In the genomic region with DNA sequence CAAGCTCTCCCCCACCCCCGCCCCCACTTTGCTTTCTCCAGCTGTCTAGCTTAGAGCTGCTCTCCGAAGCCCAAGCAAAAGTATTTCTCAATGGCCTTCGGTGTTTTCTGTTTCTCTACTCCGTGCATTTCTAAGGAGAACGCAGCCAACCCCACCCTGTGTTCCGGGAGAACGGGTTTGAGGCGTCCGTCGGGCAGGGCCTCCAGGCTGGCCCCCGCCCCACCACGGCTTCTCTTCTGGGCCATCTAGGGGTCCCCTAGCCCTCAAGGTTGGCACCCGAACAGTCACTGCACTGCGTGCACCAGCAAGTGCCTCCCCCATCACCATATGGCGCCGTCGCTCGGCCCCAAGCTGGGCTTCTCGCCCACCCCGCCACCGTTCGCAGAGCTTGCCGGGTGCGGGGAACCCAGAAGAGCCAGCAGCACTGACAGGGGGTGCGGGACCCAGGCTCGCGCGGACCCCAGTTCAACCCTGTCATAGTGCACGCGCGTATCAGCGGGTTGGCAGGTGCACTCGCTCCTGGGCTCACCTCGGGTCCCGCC, we compare ENCODE assay signal across 8 mouse cellular contexts. TPM values are rescaled to one million over a fixed set of nuclear protein-coding genes. Genes with fewer than 3 reads are reported as not detected.
DNase-seq lines count a peak whose midpoint lies in the region; ATAC-seq and TF ChIP-seq lines count a peak whose summit lies in the region.

No protein-coding gene starts in this region.

- peak; percentile 15 for ATAC-seq in activated CD4-positive, CD25-positive, alpha-beta regulatory T cell, adult 4 months
- peak; percentile 3 for ATAC-seq in granulocyte monocyte progenitor cell, adult 5-6 weeks (replicated peaks; ENCODE audit: poor library complexity, severe bottlenecking)

- H3K4me3 ChIP-seq in olfactory bulb, adult 2 months (ENCODE audit: insufficient read depth, low read depth, low read length), result peak overlapping the region; percentile 59

- no peak overlapping the region for H3K27ac ChIP-seq in olfactory bulb, adult 2 months (ENCODE audit: insufficient read depth, low read depth, low read length)

- TF ChIP-seq CTCF in olfactory bulb, adult 2 months (IDR thresholded peaks at IDR 0.05; ENCODE audit: insufficient read depth, low read depth, low read length), result no peak

- H3K4me1 ChIP-seq in olfactory bulb, adult 2 months (ENCODE audit: control insufficient read depth, insufficient read depth, low read length), result peaks cover 11% of the 10 kb centered on the region

- WGBS in olfactory bulb, adult 2 months, result 2% methylated on average over 35 of the region's 35 CpGs

- no peak for TF ChIP-seq POLR2A in olfactory bulb, adult 2 months (IDR thresholded peaks at IDR 0.05; ENCODE audit: insufficient read depth, low read depth, low read length)

- peak; percentile 80 for DNase-seq in cerebellum, postnatal 14 days
- no peak for DNase-seq in cerebellum, adult 9-10 months
- DNase-seq in layer of hippocampus, adult 9-11 months, result peak; percentile 84
- peak; percentile 55 to 56 for DNase-seq in lung, adult 18-20 months
- DNase-seq in retina, embryonic 14.5 days (ENCODE audit: low spot score), result no peak

RNA-seq across cellular contexts. Expression of a gene that starts 0.4 kb away (rescaled TPM):
- 1 to 10 TPM; 5.8 to 7.1 TPM for polyA plus RNA-seq in activated CD4-positive, CD25-positive, alpha-beta regulatory T cell, adult 4 months (2017; shearing (Covaris generic))
- total RNA-seq in granulocyte monocyte progenitor cell, adult 5-6 weeks (2014; fragmentation: Nextera tagmentation), result 22.5 and 33.1 TPM in 2 replicates
- total RNA-seq in granulocyte monocyte progenitor cell, adult 5-6 weeks (2017), result 44.0 and 51.7 TPM in 2 replicates
- polyA plus RNA-seq in olfactory bulb, adult 2 months (2012; ENCODE audit: insufficient read depth, insufficient read length, low replicate concordance, missing spikeins), result not detected in 2 replicates

RNA-seq across cellular contexts. Expression of a gene that starts 9.7 kb away (rescaled TPM):
- not detected for polyA plus RNA-seq in activated CD4-positive, CD25-positive, alpha-beta regulatory T cell, adult 4 months (2017; shearing (Covaris generic))
- total RNA-seq in granulocyte monocyte progenitor cell, adult 5-6 weeks (2014; fragmentation: Nextera tagmentation), result not detected in 2 replicates
- total RNA-seq in granulocyte monocyte progenitor cell, adult 5-6 weeks (2017), result 0.69 TPM in 1 of 2 replicates, not detected in the other
- not detected in 2 replicates for polyA plus RNA-seq in olfactory bulb, adult 2 months (2012; ENCODE audit: insufficient read depth, insufficient read length, low replicate concordance, missing spikeins)

RNA-seq across cellular contexts. Expression of a gene that starts 9.8 kb away (rescaled TPM):
- polyA plus RNA-seq in activated CD4-positive, CD25-positive, alpha-beta regulatory T cell, adult 4 months (2017; shearing (Covaris generic)), result 1 to 10 TPM; 2.6 to 4.7 TPM
- 40.4 and 75.8 TPM in 2 replicates for total RNA-seq in granulocyte monocyte progenitor cell, adult 5-6 weeks (2014; fragmentation: Nextera tagmentation)
- 21.1 and 33.3 TPM in 2 replicates for total RNA-seq in granulocyte monocyte progenitor cell, adult 5-6 weeks (2017)
- not detected in 2 replicates for polyA plus RNA-seq in olfactory bulb, adult 2 months (2012; ENCODE audit: insufficient read depth, insufficient read length, low replicate concordance, missing spikeins)

RNA-seq across cellular contexts. Expression of a gene that starts 19.3 kb away (rescaled TPM):
- polyA plus RNA-seq in activated CD4-positive, CD25-positive, alpha-beta regulatory T cell, adult 4 months (2017; shearing (Covaris generic)), result under 1 TPM; 0.17 to 0.36 TPM
- total RNA-seq in granulocyte monocyte progenitor cell, adult 5-6 weeks (2014; fragmentation: Nextera tagmentation), result 0.58 and 1.4 TPM in 2 replicates
- not detected in 2 replicates for total RNA-seq in granulocyte monocyte progenitor cell, adult 5-6 weeks (2017)
- not detected in 2 replicates for polyA plus RNA-seq in olfactory bulb, adult 2 months (2012; ENCODE audit: insufficient read depth, insufficient read length, low replicate concordance, missing spikeins)

RNA-seq across cellular contexts. Expression of a gene that starts 38.0 kb away (rescaled TPM):
- polyA plus RNA-seq in activated CD4-positive, CD25-positive, alpha-beta regulatory T cell, adult 4 months (2017; shearing (Covaris generic)), result 1 to 10 TPM; 2.1 to 3.8 TPM
- 7.8 and 9.9 TPM in 2 replicates for total RNA-seq in granulocyte monocyte progenitor cell, adult 5-6 weeks (2014; fragmentation: Nextera tagmentation)
- total RNA-seq in granulocyte monocyte progenitor cell, adult 5-6 weeks (2017), result 7.6 and 8.2 TPM in 2 replicates
- not detected in 2 replicates for polyA plus RNA-seq in olfactory bulb, adult 2 months (2012; ENCODE audit: insufficient read depth, insufficient read length, low replicate concordance, missing spikeins)

Comparison
In these comparisons a context has a peak if more than half of its experiments do, and no peak if none do; other contexts are left out.
1. DNase-seq: peak in cerebellum, postnatal 14 days (2 of 2), layer of hippocampus, adult 9-11 months (single experiment) and lung, adult 18-20 months (2 of 2); none in cerebellum, adult 9-10 months (single experiment) and retina, embryonic 14.5 days (single experiment).